Mouse (Mus musculus): ENCODE measurements around the gene Klc2.
A peak's percentile ranks its signal among the peaks of the same experiment; 100 is the strongest.

- TF ChIP-seq CTCF (IDR thresholded peaks at IDR 0.05 in 2 of 3, conservative IDR thresholded peaks at IDR 0.05 in 1 of 3; ENCODE audit: control insufficient read depth in 1 of 3, insufficient read depth in 1 of 3, low read depth in 2 of 3, low read length in 3 of 3, poor library complexity in 1 of 3, severe bottlenecking in 1 of 3): peak; percentile 44 to 77 (median 75)
- TF ChIP-seq RAD21 (IDR thresholded peaks at IDR 0.05; ENCODE audit: low read depth, low read length): peak; percentile 67
- no peak for TF ChIP-seq POLR2AphosphoS2 (IDR thresholded peaks at IDR 0.05; ENCODE audit: low read length)
- TF ChIP-seq MXI1 (IDR thresholded peaks at IDR 0.05; ENCODE audit: low read depth, low read length): no peak
- TF ChIP-seq ZC3H11A (IDR thresholded peaks at IDR 0.05; ENCODE audit: low read depth, low read length): peak; percentile 62; the same call in 1 of the 2 replicates
- no peak for TF ChIP-seq POLR2A (IDR thresholded peaks at IDR 0.05; ENCODE audit: control insufficient read depth in 1 of 2, insufficient read depth in 1 of 2, low read depth in 1 of 2, low read length in 2 of 2, poor library complexity in 1 of 2)
Observed at GRCm38 (mm10) chr19:5073028-5073427, 45.3 kb downstream of the Klc2 start.

Measured in MEL (cell line).